Mouse (Mus musculus) kidney, postnatal 0 days (tissue): ENCODE data around the gene Zfp597. TPM values are rescaled to one million over a fixed set of nuclear protein-coding genes. Genes with fewer than 3 reads are reported as not detected.
A peak's percentile ranks its signal among the peaks of the same experiment; 100 is the strongest.

Source experiments
- ATAC-seq: fragments of 200-750 bp; cut with Nextera tagmentation; replicated peaks from 2 replicates; pipeline ENCODE4 v1.8.0; 2017; ENCODE audit warnings: low read depth, moderate number of reproducible peaks, moderate TSS enrichment, moderate library complexity; ENCODE audit not compliant: low FRiP score
- DNase-seq: peaks from one replicate; pipeline ENCODE4 v3.0.0-alpha.2; 2016; ENCODE audit warnings: low spot score
- H3K27ac ChIP-seq: fragments of 300-500 bp; sonication (generic); 2 replicates; pipeline ENCODE4 v1.5.1; 2014; ENCODE audit warnings: mild to moderate bottlenecking
- H3K27me3 ChIP-seq: fragments of 300-500 bp; sonication (generic); 2 replicates; pipeline ENCODE4 v1.6.1; 2014; ENCODE audit warnings: low read length, mixed read lengths; ENCODE audit not compliant: insufficient read depth
- H3K36me3 ChIP-seq: fragments of 300-500 bp; sonication (generic); 2 replicates; pipeline ENCODE4 v1.6.1; 2014; ENCODE audit warnings: low read length, mixed read lengths; ENCODE audit not compliant: insufficient read depth
- H3K4me1 ChIP-seq: fragments of 300-500 bp; sonication (generic); replicated peaks from 2 replicates; pipeline ENCODE4 v1.6.1; 2014; ENCODE audit warnings: antibody characterized with exemption, low read length, mixed read lengths; ENCODE audit not compliant: insufficient read depth
- H3K4me2 ChIP-seq: fragments of 300-500 bp; sonication (generic); 2 replicates; pipeline ENCODE4 v1.6.1; 2014; ENCODE audit warnings: mild to moderate bottlenecking, low read length, moderate library complexity, mixed read lengths
- H3K4me3 ChIP-seq: fragments of 300-500 bp; sonication (generic); replicated peaks from 2 replicates; pipeline ENCODE4 v1.5.1; 2014; ENCODE audit warnings: low read depth, low read length
- H3K9ac ChIP-seq: fragments of 300-500 bp; sonication (generic); 2 replicates; pipeline ENCODE4 v1.6.1; 2014; ENCODE audit warnings: low read depth, low read length
- H3K9me3 ChIP-seq: fragments of 300-500 bp; sonication (generic); replicated peaks from 2 replicates; pipeline ENCODE4 v1.6.1; 2016; ENCODE audit warnings: low read length, inconsistent platforms, mixed read lengths
- CTCF ChIP-seq: IDR thresholded peaks from 2 replicates; pipeline ENCODE4 v1.5.1; 2016; ENCODE audit warnings: antibody characterized with exemption, low read depth, mild to moderate bottlenecking, moderate library complexity
- WGBS: fragments of 180-500 bp; shearing (Covaris S2); extraction: QIAGEN DNeasy Blood & Tissue Kit; methylation state at CpG from one replicate; pipeline ENCODE4 v1.1.7; 2014; 5-methylcytosine and 5-hydroxymethylcytosine counted together
- polyA plus RNA-seq: library from polyadenylated mRNA; unstranded; fragments of >200 nt; fragmentation: Nextera tagmentation; extraction: Ambion mirVana; gene quantifications from 2 replicates; pipeline ENCODE4 v1.2.1, GENCODE M21; 2015

Gene Zfp597
- polyA plus RNA-seq, 1 experiment from 2014 or later, result 3.3 TPM

DNA sequence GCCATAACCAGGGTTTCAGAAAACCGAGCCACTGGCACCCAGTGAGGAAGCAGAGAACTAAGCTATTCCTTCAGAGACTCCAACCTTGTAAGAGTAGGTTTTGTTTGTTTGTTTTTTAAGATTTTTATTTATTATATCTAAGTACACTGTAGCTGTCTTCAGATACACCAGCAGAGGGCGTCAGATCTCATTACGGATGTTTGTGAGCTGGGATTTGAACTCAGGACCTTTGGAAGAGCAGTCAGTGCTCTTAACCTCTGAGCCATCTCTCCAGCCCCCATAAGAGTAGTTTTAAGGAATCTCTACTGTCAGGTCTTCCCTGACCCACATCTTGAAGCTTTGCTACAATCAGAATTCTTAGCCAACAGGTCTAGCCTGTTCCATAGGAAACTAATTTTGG lies 35.9 kb downstream of the Zfp597 start:
- WGBS, result 81% methylated on average over 3 of the region's 3 CpGs
- ATAC-seq, result no peak

DNA sequence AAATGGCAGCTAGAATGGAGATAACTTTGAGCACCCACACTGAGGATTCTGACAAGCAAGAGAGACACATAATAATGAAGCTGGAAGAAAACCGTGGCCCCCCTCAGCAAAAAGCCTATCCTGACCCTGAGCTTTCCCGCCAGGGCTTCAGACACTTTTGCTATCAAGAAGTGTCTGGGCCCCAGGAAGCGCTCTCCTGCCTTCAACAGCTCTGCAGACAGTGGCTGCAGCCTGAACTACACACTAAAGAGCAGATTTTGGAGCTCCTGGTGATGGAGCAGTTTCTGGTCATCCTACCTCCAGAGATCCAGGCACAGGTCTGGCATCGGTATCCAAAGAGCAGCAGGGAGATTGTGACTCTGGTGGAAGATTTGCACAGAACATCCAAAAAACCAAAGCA lies 36.5 kb downstream of the Zfp597 start:
- Histone ChIP-seq H3K27ac (no peak overlapping the region), H3K9me3 (no peaks in the 10 kb centered on the region), H3K4me1 (no peaks in the 10 kb centered on the region), H3K36me3 (no peaks in the 10 kb centered on the region), H3K27me3 (no peaks in the 10 kb centered on the region), H3K9ac (no peak overlapping the region), H3K4me2 (peak overlapping the region; percentile 74), H3K4me3 (peak overlapping the region; percentile 68)
- peak; percentile 12 for DNase-seq
- no peak for ATAC-seq
- no peak for TF ChIP-seq CTCF
- WGBS, result 69% methylated on average over 4 of the region's 4 CpGs

More for the DNA sequence above, 35.9 kb downstream of the Zfp597 start:
- DNase-seq, result no peak
- Histone ChIP-seq H3K4me3 (no peak overlapping the region), H3K9ac (no peak overlapping the region), H3K9me3 (no peaks in the 10 kb centered on the region), H3K27me3 (no peaks in the 10 kb centered on the region), H3K27ac (no peak overlapping the region), H3K4me1 (no peaks in the 10 kb centered on the region), H3K36me3 (no peaks in the 10 kb centered on the region), H3K4me2 (no peak overlapping the region)
- TF ChIP-seq CTCF, result no peak

DNA sequence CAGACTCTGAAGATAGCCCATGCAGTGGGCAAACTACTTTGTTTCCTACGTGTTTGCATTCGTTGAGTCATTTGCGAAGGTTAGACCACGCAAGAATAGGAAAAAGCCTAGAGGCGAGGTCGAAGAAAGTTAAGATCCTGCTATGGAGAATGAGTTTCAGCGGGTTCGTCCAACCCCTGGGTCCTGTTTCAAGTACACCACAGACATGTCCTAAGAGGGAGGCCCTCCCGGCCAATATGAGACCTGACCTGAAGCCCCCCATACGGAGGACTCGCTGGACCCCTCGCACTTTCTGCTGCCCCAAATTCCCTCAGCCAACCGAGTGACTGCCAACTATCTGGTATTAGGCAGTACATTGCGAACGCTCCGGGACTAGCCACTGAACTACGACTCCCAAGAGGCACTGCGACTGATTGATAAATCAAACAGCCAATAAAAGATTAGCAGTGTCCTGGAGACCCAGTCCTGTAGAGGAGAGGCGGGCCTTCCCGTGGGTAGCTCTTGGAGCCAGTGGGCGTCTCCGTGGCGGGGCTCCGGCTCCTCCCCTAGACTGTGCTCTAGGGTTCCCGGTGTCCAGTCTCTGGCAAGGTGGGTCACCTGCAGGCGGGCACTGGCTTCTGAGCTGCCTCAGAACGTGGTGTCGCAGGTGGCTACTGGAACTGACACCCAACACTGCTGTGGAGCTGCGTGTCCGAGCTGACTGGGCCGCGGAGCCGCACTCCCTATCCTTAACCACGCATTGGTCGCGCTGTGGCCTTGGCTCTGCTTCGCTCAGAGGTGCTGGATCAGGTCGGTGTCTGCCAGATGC lies 37.4 kb downstream of the Zfp597 start, which contains the start of gene Zfp174:
TSS of gene Zfp174 (plus strand) at position 558 of the 808 bp plus-strand sequence.
- H3K9me3 ChIP-seq, result no peaks in the 10 kb centered on the region
- H3K9ac ChIP-seq, result peak within 1 kb of the TSS; percentile 70
- peak within 1 kb of the TSS; percentile 68 for H3K4me3 ChIP-seq
- no peaks in the 10 kb centered on the region for H3K4me1 ChIP-seq
- DNase-seq, result peak; percentile 98
- peak; percentile 100 for ATAC-seq
- H3K27ac ChIP-seq, result peak within 1 kb of the TSS; percentile 63
- TF ChIP-seq CTCF, result 0 out of 2 replicates have a peak, but pooled peaks have one; percentile 19
- WGBS, result 2% methylated on average over 38 of the region's 38 CpGs
- H3K36me3 ChIP-seq, result no peaks in the 10 kb centered on the region
- H3K4me2 ChIP-seq, result peak within 1 kb of the TSS; percentile 74
- H3K27me3 ChIP-seq, result no peaks in the 10 kb centered on the region

DNA sequence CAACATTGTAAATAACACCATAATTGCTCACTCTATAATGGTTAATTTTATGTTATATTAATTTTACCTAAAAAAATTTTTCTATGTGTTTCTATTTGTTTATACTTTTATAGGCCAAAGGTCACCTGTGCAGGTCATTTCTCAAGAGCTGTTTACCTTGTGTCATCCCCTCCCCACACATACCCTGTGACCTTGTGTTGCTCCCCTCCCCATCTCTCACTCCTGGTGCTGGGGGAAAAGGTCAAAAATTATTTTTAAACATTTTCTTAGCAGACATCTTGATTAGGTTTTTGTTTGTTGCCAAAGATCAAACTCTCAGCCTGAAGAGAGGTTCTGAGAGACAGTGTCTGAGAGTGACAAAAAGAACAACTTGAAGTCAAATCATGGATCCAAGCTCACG lies 40.6 kb downstream of the Zfp597 start:
- DNase-seq (no peak), ATAC-seq (no peak)
- Histone ChIP-seq H3K36me3 (no peaks in the 10 kb centered on the region), H3K27me3 (no peaks in the 10 kb centered on the region), H3K9me3 (no peaks in the 10 kb centered on the region), H3K9ac (no peak overlapping the region), H3K4me1 (no peaks in the 10 kb centered on the region), H3K4me2 (no peak overlapping the region), H3K4me3 (no peak overlapping the region), H3K27ac (no peak overlapping the region)
- no peak for TF ChIP-seq CTCF
- 57% methylated on average over 1 of the region's 1 CpGs for WGBS

DNA sequence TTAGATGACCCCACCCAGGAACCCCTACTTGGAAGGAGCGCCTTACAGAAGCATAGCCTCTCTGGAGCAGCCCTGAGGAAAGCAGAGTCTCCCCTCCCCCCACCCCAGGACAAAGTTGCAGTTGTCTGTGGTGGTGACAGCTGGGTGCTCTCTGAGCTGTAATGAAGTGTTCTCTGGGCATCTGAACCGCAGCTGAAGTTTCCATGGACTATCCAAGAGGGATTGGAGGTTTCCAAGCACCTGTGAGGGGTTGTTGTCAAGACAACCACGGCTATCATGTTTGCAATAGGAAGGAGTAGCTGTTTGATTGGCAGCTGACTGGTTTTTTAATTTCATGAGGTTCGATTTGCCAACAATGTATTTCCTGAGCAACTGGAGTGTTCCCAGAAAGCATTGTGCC lies 41.4 kb downstream of the Zfp597 start:
- DNase-seq (no peak), ATAC-seq (no peak)
- WGBS, result 28% methylated on average over 4 of the region's 4 CpGs
- H3K4me2 ChIP-seq, result no peak overlapping the region
- H3K9me3 ChIP-seq, result no peaks in the 10 kb centered on the region
- H3K4me3 ChIP-seq, result no peak overlapping the region
- no peak overlapping the region for H3K27ac ChIP-seq
- TF ChIP-seq CTCF, result no peak
- H3K36me3 ChIP-seq, result no peaks in the 10 kb centered on the region
- H3K9ac ChIP-seq, result no peak overlapping the region
- H3K4me1 ChIP-seq, result no peaks in the 10 kb centered on the region
- H3K27me3 ChIP-seq, result no peaks in the 10 kb centered on the region

DNA sequence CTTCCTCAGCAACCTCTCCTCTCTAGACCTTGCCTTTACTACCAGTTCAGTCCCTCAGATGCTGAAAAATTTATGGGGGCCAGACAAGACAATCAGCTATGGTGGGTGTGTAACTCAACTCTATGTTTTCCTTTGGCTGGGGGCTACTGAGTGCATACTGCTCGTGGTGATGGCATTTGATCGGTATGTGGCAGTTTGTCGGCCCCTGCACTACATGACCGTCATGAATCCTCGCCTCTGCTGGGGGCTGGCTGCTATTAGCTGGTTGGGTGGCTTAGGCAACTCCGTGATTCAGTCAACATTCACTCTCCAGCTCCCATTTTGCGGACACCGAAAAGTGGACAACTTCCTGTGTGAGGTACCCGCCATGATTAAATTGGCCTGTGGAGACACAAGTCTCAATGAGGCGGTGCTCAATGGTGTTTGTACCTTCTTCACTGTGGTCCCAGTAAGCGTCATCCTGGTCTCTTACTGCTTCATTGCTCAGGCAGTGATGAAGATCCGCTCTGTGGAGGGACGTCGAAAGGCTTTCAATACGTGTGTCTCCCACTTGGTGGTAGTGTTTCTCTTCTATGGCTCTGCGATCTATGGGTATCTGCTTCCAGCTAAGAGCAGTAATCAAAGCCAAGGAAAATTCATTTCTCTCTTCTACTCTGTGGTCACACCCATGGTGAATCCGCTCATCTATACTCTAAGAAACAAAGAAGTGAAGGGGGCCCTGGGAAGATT lies 45.0 kb downstream of the Zfp597 start:
- H3K36me3 ChIP-seq, result no peaks in the 10 kb centered on the region
- DNase-seq (peak; percentile 79), ATAC-seq (peak; percentile 82)
- H3K4me2 ChIP-seq, result no peak overlapping the region
- H3K9me3 ChIP-seq, result no peaks in the 10 kb centered on the region
- no peak overlapping the region for H3K27ac ChIP-seq
- H3K4me3 ChIP-seq, result no peak overlapping the region
- WGBS, result 31% methylated on average over 17 of the region's 17 CpGs
- no peak overlapping the region for H3K9ac ChIP-seq
- TF ChIP-seq CTCF, result peak; percentile 73
- no peaks in the 10 kb centered on the region for H3K4me1 ChIP-seq
- no peaks in the 10 kb centered on the region for H3K27me3 ChIP-seq
